In genomic region chr11:101164351-101164665, GRCm38 (mm10) we compare ENCODE assay signal across 8 mouse cellular contexts. TPM values are rescaled to one million over a fixed set of nuclear protein-coding genes. Genes with fewer than 3 reads are reported as not detected.
DNase-seq lines count a peak whose midpoint lies in the region; ATAC-seq and TF ChIP-seq lines count a peak whose summit lies in the region.

No protein-coding gene starts in this region.

- no peak overlapping the region for H3K4me3 ChIP-seq in lung, embryonic 15.5 days
- H3K4me3 ChIP-seq in lung, adult 2 months (replicated peaks; ENCODE audit: extremely low read depth, low read depth, low read length), result no peak overlapping the region
- H3K4me3 ChIP-seq in forebrain, embryonic 14.5 days (ENCODE audit: low read depth, low read length), result peak overlapping the region; percentile 17
- peak overlapping the region; percentile 47 for H3K4me3 ChIP-seq in limb, embryonic 12.5 days (replicated peaks)
- H3K4me3 ChIP-seq in neural tube, embryonic 14.5 days (ENCODE audit: low read depth, low read length), result peak overlapping the region; percentile 20
- no peak overlapping the region for H3K4me3 ChIP-seq in lung, postnatal 0 days (ENCODE audit: low read depth, low read length)

- H3K36me3 ChIP-seq in lung, embryonic 15.5 days, result peaks cover 59% of the 10 kb centered on the region
- H3K36me3 ChIP-seq in forebrain, embryonic 14.5 days (ENCODE audit: control insufficient read depth, insufficient read depth, low read length), result peaks cover 29% of the 10 kb centered on the region
- H3K36me3 ChIP-seq in limb, embryonic 12.5 days, result peaks cover 20% of the 10 kb centered on the region; the same call in 1 of the 2 replicates
- H3K36me3 ChIP-seq in neural tube, embryonic 14.5 days (ENCODE audit: control insufficient read depth, insufficient read depth, low read length), result peaks cover 17% of the 10 kb centered on the region
- H3K36me3 ChIP-seq in lung, postnatal 0 days (ENCODE audit: insufficient read depth, low read length), result peaks cover 23% of the 10 kb centered on the region

- peaks cover 50% of the 10 kb centered on the region for H3K4me1 ChIP-seq in lung, embryonic 15.5 days
- H3K4me1 ChIP-seq in lung, adult 2 months (ENCODE audit: control insufficient read depth, insufficient read depth, low read length), result peaks cover 8% of the 10 kb centered on the region; the same call in 1 of the 2 replicates
- H3K4me1 ChIP-seq in forebrain, embryonic 14.5 days (ENCODE audit: control insufficient read depth, insufficient read depth, low read length), result peaks cover 6% of the 10 kb centered on the region
- H3K4me1 ChIP-seq in limb, embryonic 12.5 days (replicated peaks), result peaks cover 24% of the 10 kb centered on the region
- peaks cover 11% of the 10 kb centered on the region; the same call in 1 of the 2 replicates for H3K4me1 ChIP-seq in neural tube, embryonic 14.5 days (ENCODE audit: control insufficient read depth, insufficient read depth, low read length)
- H3K4me1 ChIP-seq in lung, postnatal 0 days (ENCODE audit: insufficient read depth, low read depth, low read length), result peaks cover 12% of the 10 kb centered on the region; the same call in 1 of the 2 replicates

- WGBS in lung, embryonic 15.5 days, result 29% methylated on average over 21 of the region's 21 CpGs
- WGBS in lung, adult 2 months, result 60% methylated on average over 21 of the region's 21 CpGs
- 10% methylated on average over 21 of the region's 21 CpGs for WGBS in forebrain, embryonic 14.5 days
- WGBS in limb, embryonic 12.5 days, result 2% methylated on average over 21 of the region's 21 CpGs
- WGBS in neural tube, embryonic 14.5 days, result 5% methylated on average over 21 of the region's 21 CpGs
- WGBS in lung, postnatal 0 days, result 42% methylated on average over 21 of the region's 21 CpGs

- H3K4me2 ChIP-seq in lung, embryonic 15.5 days, result peak overlapping the region; percentile 26
- peak overlapping the region; percentile 40 for H3K4me2 ChIP-seq in forebrain, embryonic 14.5 days (ENCODE audit: low read length)
- peak overlapping the region; percentile 83 for H3K4me2 ChIP-seq in limb, embryonic 12.5 days
- peak overlapping the region; percentile 23; the same call in 1 of the 2 replicates for H3K4me2 ChIP-seq in neural tube, embryonic 14.5 days (ENCODE audit: low read depth, low read length)
- H3K4me2 ChIP-seq in lung, postnatal 0 days (replicated peaks; ENCODE audit: low read depth, low read length), result no peak overlapping the region

- no peaks in the 10 kb centered on the region for H3K9me3 ChIP-seq in lung, embryonic 15.5 days
- no peaks in the 10 kb centered on the region for H3K9me3 ChIP-seq in forebrain, embryonic 14.5 days (replicated peaks; ENCODE audit: control insufficient read depth, low read length)
- no peaks in the 10 kb centered on the region for H3K9me3 ChIP-seq in limb, embryonic 12.5 days
- H3K9me3 ChIP-seq in neural tube, embryonic 14.5 days (ENCODE audit: control insufficient read depth, low read length), result no peaks in the 10 kb centered on the region
- H3K9me3 ChIP-seq in lung, postnatal 0 days (ENCODE audit: low read length), result no peaks in the 10 kb centered on the region

- TF ChIP-seq POLR2A in lung, adult 2 months (IDR thresholded peaks at IDR 0.05; ENCODE audit: borderline replicate concordance, extremely low read depth, low read depth, low read length), result no peak

- DNase-seq in lung, adult 2 months, result no peak
- no peak for DNase-seq in forebrain, embryonic 14.5 days (ENCODE audit: low spot score)
- no peak for DNase-seq in adrenal gland, adult 18-20 months (ENCODE audit: low spot score in 2 of 2)
- DNase-seq in lung, postnatal 0 days (ENCODE audit: low spot score), result no peak
- no peak for DNase-seq in left cerebral cortex, adult 9 months (ENCODE audit: low spot score in 2 of 2)

- peaks cover 29% of the 10 kb centered on the region for H3K27me3 ChIP-seq in lung, embryonic 15.5 days
- peaks cover 66% of the 10 kb centered on the region for H3K27me3 ChIP-seq in forebrain, embryonic 14.5 days (replicated peaks; ENCODE audit: control insufficient read depth, insufficient read depth, low read length)
- peaks cover 86% of the 10 kb centered on the region for H3K27me3 ChIP-seq in limb, embryonic 12.5 days
- peaks cover 52% of the 10 kb centered on the region for H3K27me3 ChIP-seq in neural tube, embryonic 14.5 days (ENCODE audit: control insufficient read depth, insufficient read depth, low read length)
- H3K27me3 ChIP-seq in lung, postnatal 0 days (replicated peaks; ENCODE audit: insufficient read depth, low read length), result no peaks in the 10 kb centered on the region; the same call in 1 of the 2 replicates

- H3K27ac ChIP-seq in lung, embryonic 15.5 days, result no peak overlapping the region
- no peak overlapping the region for H3K27ac ChIP-seq in forebrain, embryonic 14.5 days (ENCODE audit: low read depth, low read length)
- H3K27ac ChIP-seq in limb, embryonic 12.5 days, result no peak overlapping the region
- H3K27ac ChIP-seq in neural tube, embryonic 14.5 days (ENCODE audit: low read depth, low read length), result no peak overlapping the region
- H3K27ac ChIP-seq in lung, postnatal 0 days (ENCODE audit: low read length), result no peak overlapping the region

- no peak for TF ChIP-seq CTCF in lung, adult 2 months (IDR thresholded peaks at IDR 0.05; ENCODE audit: insufficient read depth, low read length)
- no peak for TF ChIP-seq CTCF in lung, postnatal 0 days (IDR thresholded peaks at IDR 0.05)

- ATAC-seq in lung, embryonic 15.5 days (ENCODE audit: borderline replicate concordance, extremely low read depth, low FRiP score, low TSS enrichment), result no peak
- no peak for ATAC-seq in forebrain, embryonic 14.5 days
- ATAC-seq in limb, embryonic 12.5 days (ENCODE audit: insufficient number of reproducible peaks, insufficient read depth, low FRiP score, low TSS enrichment, low read depth), result no peak
- no peak for ATAC-seq in neural tube, embryonic 14.5 days (ENCODE audit: low read depth)
- no peak for ATAC-seq in lung, postnatal 0 days

- no peak overlapping the region for H3K9ac ChIP-seq in lung, embryonic 15.5 days
- peak overlapping the region; percentile 45; the same call in 1 of the 2 replicates for H3K9ac ChIP-seq in forebrain, embryonic 14.5 days (ENCODE audit: low read length)
- H3K9ac ChIP-seq in limb, embryonic 12.5 days (replicated peaks), result peak overlapping the region; percentile 63
- H3K9ac ChIP-seq in neural tube, embryonic 14.5 days (replicated peaks; ENCODE audit: low read depth, low read length), result peak overlapping the region; percentile 7; the same call in 1 of the 2 replicates
- no peak overlapping the region for H3K9ac ChIP-seq in lung, postnatal 0 days (replicated peaks; ENCODE audit: low read depth)

- no peak for TF ChIP-seq EP300 in lung, postnatal 0 days (IDR thresholded peaks at IDR 0.05)

RNA-seq across cellular contexts. Expression of gene Cntnap1, which starts 6.0 kb away (rescaled TPM):
- 1.1 and 1.4 TPM in 2 replicates for polyA plus RNA-seq in lung, embryonic 15.5 days (2015; fragmentation: Nextera tagmentation; extraction: Ambion mirVana)
- 2.6 and 2.7 TPM in 2 replicates for polyA plus RNA-seq in lung, adult 2 months (2012; rRNA removed)
- 0.39 and 0.48 TPM in 2 replicates for polyA plus RNA-seq in forebrain, embryonic 14.5 days (2014; fragmentation: Nextera tagmentation; extraction: Ambion mirVana)
- polyA plus RNA-seq in limb, embryonic 12.5 days (2016; fragmentation: Nextera tagmentation; extraction: Ambion mirVana), result 0.24 and 0.27 TPM in 2 replicates
- 7.5 and 8.3 TPM in 2 replicates for polyA plus RNA-seq in neural tube, embryonic 14.5 days (2014; fragmentation: Nextera tagmentation; extraction: Ambion mirVana)
- total RNA-seq in adrenal gland, adult 18-20 months (2021), result 1 to 10 TPM; 6.4 to 7.3 TPM
- 0.24 and 0.56 TPM in 2 replicates for polyA plus RNA-seq in lung, postnatal 0 days (2015; fragmentation: Nextera tagmentation; extraction: Ambion mirVana)

RNA-seq across cellular contexts. Expression of gene Plekhh3, which starts 6.8 kb away (rescaled TPM):
- polyA plus RNA-seq in lung, embryonic 15.5 days (2015; fragmentation: Nextera tagmentation; extraction: Ambion mirVana), result 19.8 and 19.9 TPM in 2 replicates
- 41.2 and 47.4 TPM in 2 replicates for polyA plus RNA-seq in lung, adult 2 months (2012; rRNA removed)
- 4.6 and 5.5 TPM in 2 replicates for polyA plus RNA-seq in forebrain, embryonic 14.5 days (2014; fragmentation: Nextera tagmentation; extraction: Ambion mirVana)
- polyA plus RNA-seq in limb, embryonic 12.5 days (2016; fragmentation: Nextera tagmentation; extraction: Ambion mirVana), result 5.3 and 7.0 TPM in 2 replicates
- 7.2 and 10.5 TPM in 2 replicates for polyA plus RNA-seq in neural tube, embryonic 14.5 days (2014; fragmentation: Nextera tagmentation; extraction: Ambion mirVana)
- total RNA-seq in adrenal gland, adult 18-20 months (2021), result 10 to 100 TPM; 24.3 to 25.6 TPM
- polyA plus RNA-seq in lung, postnatal 0 days (2015; fragmentation: Nextera tagmentation; extraction: Ambion mirVana), result 12.3 and 14.2 TPM in 2 replicates

RNA-seq across cellular contexts. Expression of gene Tubg2, which starts 8.6 kb away (rescaled TPM):
- 3.5 and 3.6 TPM in 2 replicates for polyA plus RNA-seq in lung, embryonic 15.5 days (2015; fragmentation: Nextera tagmentation; extraction: Ambion mirVana)
- 2.4 and 3.2 TPM in 2 replicates for polyA plus RNA-seq in lung, adult 2 months (2012; rRNA removed)
- polyA plus RNA-seq in forebrain, embryonic 14.5 days (2014; fragmentation: Nextera tagmentation; extraction: Ambion mirVana), result 27.4 and 31.9 TPM in 2 replicates
- polyA plus RNA-seq in limb, embryonic 12.5 days (2016; fragmentation: Nextera tagmentation; extraction: Ambion mirVana), result 6.3 and 6.4 TPM in 2 replicates
- polyA plus RNA-seq in neural tube, embryonic 14.5 days (2014; fragmentation: Nextera tagmentation; extraction: Ambion mirVana), result 48.5 and 62.6 TPM in 2 replicates
- total RNA-seq in adrenal gland, adult 18-20 months (2021), result 1 to 10 TPM; 5.9 to 6.4 TPM
- polyA plus RNA-seq in lung, postnatal 0 days (2015; fragmentation: Nextera tagmentation; extraction: Ambion mirVana), result 1.9 and 2.3 TPM in 2 replicates

RNA-seq across cellular contexts. Expression of gene Ccr10, which starts 10.9 kb away (rescaled TPM):
- 0.24 and 0.55 TPM in 2 replicates for polyA plus RNA-seq in lung, embryonic 15.5 days (2015; fragmentation: Nextera tagmentation; extraction: Ambion mirVana)
- 0.45 and 0.62 TPM in 2 replicates for polyA plus RNA-seq in lung, adult 2 months (2012; rRNA removed)
- 0.10 TPM in 1 of 2 replicates, not detected in the other for polyA plus RNA-seq in forebrain, embryonic 14.5 days (2014; fragmentation: Nextera tagmentation; extraction: Ambion mirVana)
- 0.24 TPM in 1 of 2 replicates, not detected in the other for polyA plus RNA-seq in limb, embryonic 12.5 days (2016; fragmentation: Nextera tagmentation; extraction: Ambion mirVana)
- polyA plus RNA-seq in neural tube, embryonic 14.5 days (2014; fragmentation: Nextera tagmentation; extraction: Ambion mirVana), result 0.12 and 0.30 TPM in 2 replicates
- total RNA-seq in adrenal gland, adult 18-20 months (2021), result under 1 TPM in 1 of 2 experiments, not detected in 1; 0.51 TPM
- 0.06 and 0.20 TPM in 2 replicates for polyA plus RNA-seq in lung, postnatal 0 days (2015; fragmentation: Nextera tagmentation; extraction: Ambion mirVana)

RNA-seq across cellular contexts. Expression of gene Tubg1, which starts 44.6 kb away (rescaled TPM):
- 89.6 and 90.6 TPM in 2 replicates for polyA plus RNA-seq in lung, embryonic 15.5 days (2015; fragmentation: Nextera tagmentation; extraction: Ambion mirVana)
- polyA plus RNA-seq in lung, adult 2 months (2012; rRNA removed), result 10.7 and 14.4 TPM in 2 replicates
- polyA plus RNA-seq in forebrain, embryonic 14.5 days (2014; fragmentation: Nextera tagmentation; extraction: Ambion mirVana), result 84.9 and 87.8 TPM in 2 replicates
- 87.6 and 90.7 TPM in 2 replicates for polyA plus RNA-seq in limb, embryonic 12.5 days (2016; fragmentation: Nextera tagmentation; extraction: Ambion mirVana)
- 63.3 and 63.7 TPM in 2 replicates for polyA plus RNA-seq in neural tube, embryonic 14.5 days (2014; fragmentation: Nextera tagmentation; extraction: Ambion mirVana)
- total RNA-seq in adrenal gland, adult 18-20 months (2021), result 10 to 100 TPM; 32.9 to 37.0 TPM
- polyA plus RNA-seq in lung, postnatal 0 days (2015; fragmentation: Nextera tagmentation; extraction: Ambion mirVana), result 25.8 TPM in 2 replicates

Comparison
In these comparisons a context has a peak if more than half of its experiments do, and no peak if none do; other contexts are left out.
1. H3K4me3 ChIP-seq: peak in forebrain, embryonic 14.5 days (single experiment), limb, embryonic 12.5 days (single experiment) and neural tube, embryonic 14.5 days (single experiment); none in lung, embryonic 15.5 days (single experiment), lung, adult 2 months (single experiment) and lung, postnatal 0 days (single experiment).
2. H3K9ac ChIP-seq: peak in forebrain, embryonic 14.5 days (single experiment), limb, embryonic 12.5 days (single experiment) and neural tube, embryonic 14.5 days (single experiment); none in lung, embryonic 15.5 days (single experiment) and lung, postnatal 0 days (single experiment).